Mouse (Mus musculus) hematopoietic stem cell, adult 5-6 weeks (primary cell): ENCODE measurements around the gene Tex28. TPM values are rescaled to one million over a fixed set of nuclear protein-coding genes. Genes with fewer than 3 reads are reported as not detected.
"Not testable (repeated sequence)": the region's sequence is repeated elsewhere in the genome, so short reads cannot be mapped to it uniquely, and the experiment has no call there.

Experiments used
- ATAC-seq, 2 experiments: fragments of 125-278 bp in 1 of 2; replicated peaks in 1 of 2; 2 replicates each; pipeline ENCODE4 v1.8.0; 2016 to 2017; ENCODE audit warnings: inconsistent platforms in 2 of 2, mild to moderate bottlenecking in 2 of 2, moderate number of reproducible peaks in 2 of 2, low read depth in 1 of 2, moderate TSS enrichment in 1 of 2; ENCODE audit not compliant: low FRiP score in 2 of 2, poor library complexity in 2 of 2, severe bottlenecking in 2 of 2, insufficient read depth in 1 of 2, low TSS enrichment in 1 of 2
- total RNA-seq: library from RNA; stranded (forward); fragments of 172-1452, 232-1000 nt; gene quantifications from 2 replicates; pipeline ENCODE4 v1.2.3, GENCODE M21; 2017

Gene Tex28
- not detected in 2 replicates for total RNA-seq

- no peak for ATAC-seq
These were observed at the start of gene Tex28 for GRCm38 (mm10) chrX:74167738-74168137. TSS of gene Tex28 (minus strand) at chrX:74167838.

- ATAC-seq = no peak
These were observed 35.9 kb upstream of the Tex28 start for GRCm38 (mm10) chrX:74203556-74203955.

- ATAC-seq = no peak
These were observed 9.3 kb upstream of the Tex28 start, which contains the start of gene Tktl1 for GRCm38 (mm10) chrX:74176959-74177358. TSS of gene Tktl1 (plus strand) at chrX:74177259.

GRCm38 (mm10) chrX:74135263-74135662 lies 32.4 kb downstream of the Tex28 start, which contains the start of gene Mecp2:
TSS of gene Mecp2 (minus strand) at chrX:74135363.
- not testable (repeated sequence) for ATAC-seq

- ATAC-seq = no peak
These were observed 40.5 kb downstream of the Tex28 start, which contains the start of gene Opn1mw for GRCm38 (mm10) chrX:74127164-74127563. TSS of gene Opn1mw (plus strand) at chrX:74127464.

GRCm38 (mm10) chrX:74124975-74125374 lies 42.7 kb downstream of the Tex28 start:
- no peak for ATAC-seq

GRCm38 (mm10) chrX:74115511-74115910 lies 52.1 kb downstream of the Tex28 start:
- ATAC-seq = peak; percentile 78 to 83

- ATAC-seq = no peak
These were observed 53.6 kb downstream of the Tex28 start for GRCm38 (mm10) chrX:74114036-74114435.

GRCm38 (mm10) chrX:74108747-74109146 lies 58.9 kb downstream of the Tex28 start:
- ATAC-seq = no peak

GRCm38 (mm10) chrX:74105916-74106315 lies 61.7 kb downstream of the Tex28 start:
- no peak for ATAC-seq

- no peak for ATAC-seq
These were observed 64.0 kb downstream of the Tex28 start for GRCm38 (mm10) chrX:74103457-74104188.

Other genes starting within 250 kb of the Tex28 start
- 46.5 and 80.0 TPM in 2 replicates for gene Arhgap4, start 246.0 kb downstream of the Tex28 start, total RNA-seq
- gene Naa10, start 245.9 kb downstream of the Tex28 start, total RNA-seq = 130 and 136 TPM in 2 replicates
- 13.2 and 53.8 TPM in 2 replicates for gene Renbp, start 237.0 kb downstream of the Tex28 start, total RNA-seq
- gene Hcfc1, start 201.5 kb downstream of the Tex28 start, total RNA-seq = 48.1 and 53.6 TPM in 2 replicates
- 60.8 and 66.2 TPM in 2 replicates for gene Irak1, start 143.9 kb downstream of the Tex28 start, total RNA-seq
- not detected in 2 replicates for gene Opn1mw, start 40.4 kb downstream of the Tex28 start, total RNA-seq
- 20.2 and 31.3 TPM in 2 replicates for gene Mecp2, start 32.5 kb downstream of the Tex28 start, total RNA-seq
- gene Tktl1, start 9.4 kb upstream of the Tex28 start, total RNA-seq = 0.50 and 0.56 TPM in 2 replicates
- gene Flna, start 82.0 kb upstream of the Tex28 start, total RNA-seq = 446 and 476 TPM in 2 replicates
- gene Emd, start 86.8 kb upstream of the Tex28 start, total RNA-seq = 83.7 and 99.9 TPM in 2 replicates
- 1,106 and 1,575 TPM in 2 replicates for gene Rpl10, start 103.0 kb upstream of the Tex28 start, total RNA-seq
- gene Taz, start 114.1 kb upstream of the Tex28 start, total RNA-seq = 29.6 and 50.0 TPM in 2 replicates
- gene Dnase1l1, start 114.5 kb upstream of the Tex28 start, total RNA-seq = 18.4 and 28.7 TPM in 2 replicates
- gene Atp6ap1, start 129.3 kb upstream of the Tex28 start, total RNA-seq = 156 and 166 TPM in 2 replicates
- gene Gdi1, start 137.2 kb upstream of the Tex28 start, total RNA-seq = 34.8 and 61.8 TPM in 2 replicates
- gene Fam50a, start 145.2 kb upstream of the Tex28 start, total RNA-seq = 36.0 and 53.9 TPM in 2 replicates
- 6.0 and 6.2 TPM in 2 replicates for gene Plxna3, start 161.2 kb upstream of the Tex28 start, total RNA-seq
- 19.5 and 34.1 TPM in 2 replicates for gene Lage3, start 185.8 kb upstream of the Tex28 start, total RNA-seq
- 20.8 and 25.7 TPM in 2 replicates for gene Ubl4a, start 205.4 kb upstream of the Tex28 start, total RNA-seq
- gene Slc10a3, start 205.5 kb upstream of the Tex28 start, total RNA-seq = 9.7 and 11.3 TPM in 2 replicates
- 12.6 and 15.8 TPM in 2 replicates for gene Fam3a, start 225.4 kb upstream of the Tex28 start, total RNA-seq
- gene Ikbkg, start 225.5 kb upstream of the Tex28 start, total RNA-seq = 40.7 and 50.7 TPM in 2 replicates